Mouse (Mus musculus) spleen, postnatal 4 days (tissue): ENCODE measurements at regions not wholly inside any gene's neighbourhood (a gene's known extent, or its start where the extent isn't known, plus 50 kb on each side); places are given as distances from the start of the nearest gene placed in this dataset.

ENCODE experiments used
- DNase-seq, 2 experiments: peaks; one replicate each; pipeline ENCODE4 v3.0.0; 2022; ENCODE audit warnings: low spot score in 2 of 2

DNA sequence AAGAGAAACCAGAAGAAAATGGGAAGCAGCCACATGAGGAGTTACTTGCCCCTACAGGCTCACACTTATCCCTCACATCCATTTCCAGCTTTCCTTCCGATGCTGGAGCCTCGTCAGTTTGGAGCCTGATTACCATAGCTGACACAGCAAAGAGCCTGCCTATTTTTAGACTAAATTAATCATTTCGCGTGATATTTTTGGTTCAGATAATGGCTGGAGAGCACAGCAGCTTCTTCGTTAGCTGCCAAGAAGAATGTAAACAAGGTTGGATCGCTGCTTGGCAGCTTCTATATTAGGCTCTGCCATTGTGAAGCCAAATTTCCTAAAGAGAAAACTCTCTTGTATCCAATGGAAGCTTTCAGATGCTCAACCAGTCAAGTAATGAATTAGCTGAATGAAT, 676.9 kb upstream of the A1bg start:
- DNase-seq = no peak

DNA sequence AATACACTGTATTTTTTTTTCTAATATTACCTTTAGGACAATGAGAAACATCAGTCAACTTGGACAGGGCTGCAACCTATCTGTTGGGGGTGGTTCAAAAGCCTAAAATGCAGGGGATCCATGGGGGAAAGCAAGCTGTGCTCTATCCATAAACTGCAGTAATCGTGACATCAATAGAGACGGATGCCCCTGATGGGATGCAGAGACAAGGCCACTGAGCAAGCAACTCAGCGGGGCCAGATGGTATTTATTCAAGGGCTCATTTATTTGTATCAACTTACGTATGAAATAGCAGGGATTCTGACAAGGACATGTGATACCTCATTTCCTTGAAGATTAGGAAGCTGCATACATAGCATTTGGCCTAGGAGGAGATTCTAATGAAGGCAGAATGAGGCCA, 673.5 kb upstream of the A1bg start:
- no peak for DNase-seq

DNA sequence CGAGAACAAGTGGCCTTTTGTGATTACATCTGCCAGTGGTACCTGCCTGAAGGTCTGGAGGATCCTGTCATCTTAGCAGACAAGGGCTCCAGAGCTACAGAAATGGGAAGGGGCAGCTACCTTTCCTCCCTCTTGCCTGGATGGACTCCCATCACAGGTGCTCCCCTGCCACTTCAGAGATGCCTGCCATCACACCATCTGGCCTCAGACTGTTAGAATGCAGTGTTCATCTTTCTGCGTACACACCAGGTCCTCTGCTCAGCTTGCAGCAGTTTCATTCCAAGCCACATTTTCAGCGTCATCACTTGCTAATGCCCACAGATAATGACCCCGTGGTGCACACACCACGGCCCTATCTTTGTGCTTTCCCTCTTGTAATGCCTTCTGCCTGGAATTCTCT, 666.1 kb upstream of the A1bg start:
- DNase-seq = peak in 1 of 2 experiments; percentile 29

DNA sequence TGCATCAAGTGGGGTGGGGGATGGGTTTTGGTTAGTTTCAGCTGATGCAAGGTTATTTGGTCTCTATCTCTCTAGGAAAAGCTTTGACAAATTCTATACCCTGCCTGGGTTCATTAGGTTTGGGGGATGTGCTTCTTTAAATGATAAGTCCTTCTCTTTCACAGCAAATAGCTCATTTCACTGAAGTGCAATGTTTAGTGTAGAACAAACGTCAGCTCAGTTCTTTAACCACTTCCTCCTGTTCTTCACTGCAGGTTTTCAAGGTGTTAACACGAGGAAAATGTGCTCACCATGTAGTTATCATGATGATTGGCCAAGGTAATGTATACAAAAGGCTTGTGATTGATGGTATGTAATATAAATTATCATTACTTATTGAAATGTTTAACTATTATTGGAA, 659.5 kb upstream of the A1bg start:
- no peak for DNase-seq

DNA sequence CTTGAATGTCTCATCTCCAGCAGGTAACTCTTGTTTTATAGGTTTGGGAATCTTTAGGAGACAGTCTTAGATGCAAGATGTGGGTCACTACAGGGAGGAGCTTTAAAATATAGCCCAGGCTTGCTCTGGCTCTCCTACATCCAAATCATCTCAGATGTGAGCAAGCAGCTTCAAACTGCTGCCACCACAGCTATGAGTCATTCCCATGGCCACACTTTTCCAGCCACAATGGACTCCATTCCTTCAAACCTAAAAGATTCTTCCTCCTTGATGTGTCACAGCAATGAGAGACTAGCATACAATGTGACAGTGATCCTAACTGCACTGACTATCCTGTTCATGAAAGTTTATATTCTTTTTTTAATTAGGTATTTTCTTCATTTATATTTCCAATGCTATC, 640.5 kb upstream of the A1bg start:
- no peak for DNase-seq

DNA sequence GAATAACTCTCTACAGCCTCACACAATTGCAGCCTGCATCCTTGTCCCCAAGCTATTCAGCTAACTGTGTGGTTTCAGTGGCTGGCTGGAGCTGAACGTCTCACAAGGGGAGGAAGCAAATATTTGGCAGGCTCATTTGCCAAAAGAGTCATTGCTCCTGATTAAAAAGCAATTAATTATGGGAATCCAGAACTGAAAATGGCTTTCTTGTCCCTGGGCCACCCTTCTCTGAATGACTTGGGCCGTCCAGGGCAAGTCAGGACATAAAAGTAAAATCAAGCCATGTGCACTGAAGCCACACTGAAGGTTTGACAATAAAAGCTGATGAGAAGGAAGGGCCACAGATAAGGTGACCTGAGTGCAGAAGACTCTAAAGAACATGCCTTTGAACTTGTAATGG, 639.4 kb upstream of the A1bg start:
- DNase-seq = no peak

DNA sequence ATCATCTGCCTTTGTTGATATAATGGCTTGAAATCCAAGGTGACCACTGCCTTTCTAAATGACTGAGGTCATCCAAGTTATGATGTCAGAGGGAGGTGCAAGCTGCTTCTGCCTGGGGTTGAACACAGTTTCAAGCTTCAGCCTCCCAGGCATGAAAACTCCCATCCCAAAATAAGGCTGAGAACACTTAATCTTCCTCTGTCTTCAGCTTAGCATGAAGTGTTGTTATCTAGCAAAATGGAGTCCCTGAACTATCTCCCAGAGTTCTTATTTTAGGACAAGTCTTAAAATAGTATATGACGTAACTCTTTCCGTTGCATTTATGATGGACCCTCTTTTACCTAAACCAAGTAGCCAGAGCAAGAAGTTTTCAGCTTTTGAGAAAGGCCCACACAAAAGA, 631.1 kb upstream of the A1bg start:
- DNase-seq = no peak

DNA sequence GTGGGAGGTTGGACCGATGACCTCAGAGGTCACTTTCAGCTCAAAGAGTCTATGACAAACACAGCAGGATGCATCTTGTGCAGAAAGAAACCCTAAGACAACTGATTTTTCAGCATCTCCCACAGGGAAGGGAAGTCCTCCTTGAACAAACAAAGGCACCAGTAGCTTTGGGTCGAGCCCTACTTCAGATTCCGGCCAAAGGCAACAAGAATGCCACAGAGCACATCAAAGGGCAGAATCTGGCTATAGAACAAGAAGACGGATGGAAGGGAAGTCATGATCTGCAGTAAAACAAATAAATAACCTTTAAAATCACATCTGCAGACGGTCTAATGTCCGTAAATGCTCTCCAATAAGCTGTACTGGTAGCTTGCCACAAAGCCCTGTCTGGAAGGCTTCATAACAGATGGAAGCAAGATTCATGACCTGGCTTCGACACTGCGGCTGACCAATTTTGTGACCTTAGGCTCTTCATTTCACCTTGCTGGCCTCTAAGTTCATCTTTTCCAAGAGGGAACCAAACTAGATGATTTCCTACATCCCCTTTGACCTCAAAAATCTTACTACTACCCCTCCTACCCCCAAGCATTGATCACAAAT, 630.4 kb upstream of the A1bg start:
- DNase-seq = no peak

DNA sequence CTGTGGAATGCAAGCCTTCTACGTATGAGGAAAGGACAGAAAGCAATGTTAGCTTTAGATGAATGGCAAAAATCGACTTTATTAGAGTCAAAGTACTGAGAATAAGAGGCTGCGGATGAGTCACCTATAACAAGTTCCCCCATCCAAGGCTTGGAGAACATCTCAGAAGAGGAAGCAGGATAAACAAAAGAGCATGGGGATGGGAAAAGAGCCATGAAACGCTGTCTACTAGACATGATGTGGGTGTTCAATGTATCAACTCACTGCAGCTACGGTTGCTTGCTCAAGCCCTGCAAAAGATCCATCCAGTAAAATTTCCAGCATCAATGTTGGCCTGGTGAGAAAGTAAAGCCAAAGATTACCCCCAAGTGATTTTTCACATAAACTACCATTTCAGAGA, 628.4 kb upstream of the A1bg start:
- no peak for DNase-seq

DNA sequence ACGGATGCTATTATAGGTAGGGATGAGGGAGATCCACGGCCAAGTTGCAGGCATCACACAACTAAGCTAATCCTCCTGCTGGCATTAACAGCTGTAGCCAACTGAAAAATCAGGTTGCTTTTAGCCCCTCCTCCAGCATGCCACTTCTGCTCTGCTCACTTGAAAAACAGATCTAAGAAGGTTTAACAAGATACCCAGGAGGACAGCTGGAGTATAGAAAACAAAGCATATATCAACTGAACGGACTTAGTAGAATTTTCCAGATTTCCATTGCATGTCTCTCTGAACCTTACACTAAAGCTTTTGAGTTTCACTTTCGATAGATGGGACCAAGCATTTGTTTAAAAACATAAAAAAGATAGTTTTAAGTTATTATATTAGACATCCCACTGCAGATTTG, 625.6 kb upstream of the A1bg start:
- DNase-seq = no peak

DNA sequence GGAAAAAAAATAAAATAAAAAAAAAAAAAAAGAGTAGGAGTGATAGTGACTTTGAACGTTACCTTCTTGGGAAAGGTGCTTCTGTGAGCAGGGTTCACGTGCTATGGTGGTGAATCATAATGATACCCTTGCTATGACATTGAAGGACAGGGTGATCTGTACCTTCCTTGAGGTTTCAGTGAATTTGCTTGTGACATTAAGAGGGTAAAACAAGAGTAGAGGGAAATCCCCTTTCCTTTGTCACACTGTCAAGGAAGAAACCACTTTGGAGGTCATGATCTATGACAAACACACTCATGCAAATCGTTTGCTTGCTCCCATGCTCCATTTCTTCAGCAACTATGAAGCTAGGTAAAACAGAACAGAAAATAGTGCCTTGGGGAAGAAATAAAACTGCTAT, 623.8 kb upstream of the A1bg start:
- DNase-seq = no peak

DNA sequence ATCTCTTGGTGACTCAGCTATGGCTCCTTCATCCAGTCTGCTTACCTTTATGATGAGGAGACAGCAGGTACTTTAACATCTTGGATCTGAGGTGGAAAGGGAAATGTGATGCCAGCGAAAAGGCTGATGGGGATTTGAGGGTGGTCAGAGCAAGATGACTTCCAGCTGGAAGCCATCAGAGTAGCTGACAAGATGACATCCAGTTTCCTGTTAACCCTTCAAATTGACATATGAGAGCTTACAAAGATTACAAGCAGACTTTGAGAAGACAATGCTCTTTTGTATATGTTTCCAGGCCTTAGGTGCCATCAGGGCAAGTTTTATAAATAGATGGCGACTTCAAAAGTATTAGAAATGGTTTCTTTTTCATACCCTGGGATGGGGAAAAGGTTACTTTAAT, 621.3 kb upstream of the A1bg start:
- no peak for DNase-seq

DNA sequence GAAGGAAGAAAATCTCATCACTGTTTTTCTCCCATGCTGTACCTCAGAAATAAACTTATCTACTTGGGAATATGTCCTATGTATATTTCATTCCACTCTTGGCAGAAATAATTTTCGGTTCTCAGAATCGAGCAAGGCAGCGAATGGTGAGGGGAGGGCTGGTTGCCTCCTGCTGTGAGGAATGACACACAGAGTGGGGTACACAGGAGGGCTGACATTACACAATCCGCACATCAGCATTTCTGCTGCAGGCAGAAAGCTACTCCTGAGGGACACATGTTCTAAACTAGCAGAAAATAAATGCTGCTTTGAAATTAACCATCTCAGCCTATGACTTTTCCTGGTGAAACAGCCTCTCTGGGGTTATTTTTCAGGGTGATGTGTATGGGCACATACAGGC, 618.8 kb upstream of the A1bg start:
- no peak for DNase-seq

DNA sequence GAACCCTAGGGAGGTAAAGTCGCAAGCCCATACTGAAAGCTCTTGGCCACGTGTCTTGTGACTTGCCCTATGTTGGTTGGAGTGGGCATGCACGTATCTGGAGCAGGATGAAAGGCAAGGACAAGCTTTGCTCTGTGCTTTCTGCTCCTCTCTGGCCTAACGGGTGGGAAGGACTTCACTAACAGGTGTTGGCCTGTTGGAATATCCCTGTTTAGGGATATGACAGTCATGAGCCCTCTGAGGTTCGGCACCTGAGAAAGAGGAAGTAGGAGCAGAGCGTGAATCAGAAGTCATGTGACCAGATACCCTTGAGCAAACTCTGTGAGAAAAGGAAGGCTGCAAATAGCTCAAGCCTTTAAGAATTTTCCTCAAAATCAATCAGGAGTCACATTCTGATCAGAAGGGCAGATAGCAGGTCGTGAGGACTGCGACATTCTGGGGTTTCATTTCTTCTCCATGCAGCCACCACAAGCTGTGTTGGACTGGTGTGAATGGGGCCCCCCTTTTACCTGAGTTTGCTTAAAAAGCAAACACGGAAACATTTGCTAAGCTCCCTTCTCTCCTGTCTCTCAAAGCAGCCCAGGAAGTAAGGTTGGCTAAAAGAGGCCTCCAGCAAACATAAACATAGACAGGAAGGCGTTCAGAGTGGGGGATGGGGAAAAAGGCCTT, 618.1 kb upstream of the A1bg start:
- DNase-seq = peak in 1 of 2 experiments; percentile 61

DNA sequence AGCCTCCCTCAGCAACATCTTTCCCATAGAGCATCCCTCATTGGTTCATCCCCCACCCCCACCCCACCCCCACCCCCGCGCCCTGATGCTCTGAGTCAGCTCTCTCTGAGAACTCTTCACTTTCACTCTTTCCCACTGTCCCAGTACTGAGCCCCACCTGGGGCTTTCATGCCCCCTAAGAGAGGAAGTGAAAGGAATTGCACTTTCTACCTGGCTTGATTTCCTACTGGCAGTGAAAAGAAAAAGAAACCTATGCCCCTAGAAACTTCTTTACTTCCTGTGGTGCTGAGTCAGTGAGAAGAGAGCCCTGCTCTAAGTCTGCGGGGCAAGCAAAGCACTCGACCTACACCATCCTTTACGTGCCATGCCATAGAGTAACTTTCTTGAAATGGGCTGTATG, 616.1 kb upstream of the A1bg start:
- no peak for DNase-seq

DNA sequence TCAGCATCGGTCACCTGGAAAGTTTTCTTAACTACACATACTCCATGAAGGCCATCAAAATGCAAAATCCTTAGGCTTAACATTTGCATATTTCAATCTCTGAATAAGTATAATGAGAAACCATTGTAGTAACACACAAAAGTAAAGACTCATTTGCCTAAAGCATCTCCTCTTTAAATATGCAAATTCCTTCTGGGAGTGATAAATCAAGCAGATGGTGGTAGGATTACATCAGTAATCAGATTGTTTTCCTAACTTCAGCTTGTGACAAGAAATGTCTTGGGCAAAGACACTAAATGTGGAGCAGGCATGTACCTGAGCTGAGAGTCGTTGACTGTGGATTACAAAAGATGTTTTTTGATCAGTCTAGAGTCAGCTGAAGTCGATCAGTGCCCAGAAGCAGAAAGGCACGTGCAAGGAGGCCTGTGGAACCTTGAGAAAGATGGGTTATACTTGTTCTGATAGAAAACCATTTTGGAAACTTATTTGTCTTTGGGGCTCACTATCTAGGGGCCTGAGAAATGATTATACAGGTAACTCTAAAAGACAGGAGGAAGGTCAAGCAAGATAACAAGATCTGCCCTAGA, 615.5 kb upstream of the A1bg start:
- no peak for DNase-seq

DNA sequence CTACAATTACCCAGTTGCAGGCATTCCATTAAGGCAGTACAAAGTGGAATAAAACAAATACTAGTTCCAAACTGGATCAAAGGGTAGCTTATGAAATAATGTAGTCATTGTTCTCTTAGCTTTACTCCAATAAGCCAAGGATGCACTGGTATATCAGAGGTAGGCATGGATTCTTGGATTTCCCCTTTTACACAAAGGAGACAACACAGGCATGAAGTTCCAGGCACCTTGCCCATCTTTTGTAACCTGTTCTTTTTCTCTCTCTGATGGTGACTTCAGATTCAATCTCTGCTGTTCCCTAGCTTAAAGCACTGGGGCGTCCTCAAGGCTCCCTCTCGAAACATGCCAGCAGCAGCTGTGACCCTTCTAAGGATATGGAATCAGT, 613.5 kb upstream of the A1bg start:
- DNase-seq = no peak

DNA sequence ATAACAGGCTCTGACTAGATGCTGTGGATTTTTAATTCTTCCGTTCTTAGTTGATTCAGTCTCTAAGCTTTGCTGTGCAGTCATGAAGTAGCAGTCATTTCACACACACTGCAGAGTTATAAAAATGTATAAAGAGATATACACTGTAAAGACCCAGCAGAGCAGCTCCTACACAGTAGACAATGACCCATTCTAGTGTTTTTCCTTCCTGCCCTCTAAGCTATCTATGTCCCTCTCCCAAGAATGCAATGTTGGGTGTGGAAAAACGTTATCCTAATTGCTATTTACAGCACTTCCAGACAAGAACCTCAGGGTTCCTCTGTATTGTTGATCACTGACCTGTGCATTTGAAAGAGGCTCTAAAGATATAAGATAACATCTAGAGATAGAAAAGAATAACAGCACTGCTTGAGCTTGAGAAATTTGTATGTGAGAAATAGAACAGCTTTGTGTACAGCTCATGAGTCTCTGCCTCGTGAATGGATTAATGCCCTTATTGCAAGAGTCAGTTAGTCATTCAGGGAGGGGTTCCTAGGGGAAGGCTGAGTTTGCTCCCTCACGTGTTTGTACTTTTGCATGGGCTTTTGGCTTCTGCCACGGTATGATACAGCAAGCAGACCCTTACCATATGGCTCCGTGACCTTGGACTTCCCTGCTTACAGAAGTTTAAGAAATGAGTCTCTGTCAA, 613.0 kb upstream of the A1bg start:
- no peak for DNase-seq

DNA sequence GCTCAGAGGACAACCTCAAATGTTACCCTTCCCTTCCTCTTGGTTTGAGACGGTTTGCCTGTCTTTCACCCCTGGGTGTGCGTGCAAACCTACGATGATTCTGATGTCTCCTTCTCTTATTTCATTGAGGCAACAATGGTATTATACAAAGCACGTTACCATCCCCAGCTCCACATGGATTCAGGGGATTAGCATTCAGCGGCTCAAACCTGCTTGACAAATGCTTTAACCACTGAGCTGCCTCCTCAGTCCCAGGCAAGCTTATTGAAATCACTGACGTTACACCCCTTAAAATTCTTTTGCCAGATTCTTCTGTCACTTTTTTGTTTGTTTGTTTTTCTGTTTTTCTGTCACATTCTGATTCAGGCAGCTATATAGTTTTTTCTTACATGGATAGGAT, 612.4 kb upstream of the A1bg start:
- DNase-seq = no peak

DNA sequence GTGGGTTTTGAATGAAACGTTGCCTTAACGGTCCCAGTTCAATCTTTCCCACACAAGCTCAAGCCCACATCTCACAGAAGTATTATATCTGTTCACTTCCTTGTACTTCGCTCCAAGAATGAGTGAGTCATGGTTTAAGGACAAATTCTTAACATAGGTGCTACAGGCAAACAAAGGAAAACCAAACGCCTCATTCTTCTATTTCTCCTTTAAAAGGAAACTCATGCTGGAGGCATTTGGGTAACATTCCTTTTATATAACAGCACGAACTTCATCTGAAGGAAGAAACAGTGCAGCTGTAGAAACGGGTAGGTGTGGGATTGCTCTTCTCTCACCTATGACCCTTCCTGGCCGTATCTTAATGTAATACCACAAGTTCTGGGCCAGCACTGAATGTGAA, 610.0 kb upstream of the A1bg start:
- no peak for DNase-seq

DNA sequence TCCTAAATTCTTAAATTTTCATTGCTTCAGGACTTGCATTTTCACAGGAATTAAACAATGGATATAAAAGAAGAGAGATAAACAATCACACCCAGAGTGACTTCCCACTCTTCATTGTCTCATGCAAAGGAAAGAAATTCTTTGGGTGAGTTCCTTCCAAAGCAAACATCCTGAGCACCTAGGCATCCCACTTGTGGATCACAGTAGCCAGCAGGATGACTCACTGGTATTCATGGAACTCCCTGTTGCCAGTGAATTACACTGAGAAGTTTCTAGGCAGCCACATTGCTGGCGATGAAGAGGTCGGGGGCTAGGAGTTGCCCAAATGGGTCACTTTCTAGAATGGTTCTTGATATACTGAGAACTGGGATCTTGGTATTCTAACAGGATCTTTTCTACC, 609.2 kb upstream of the A1bg start:
- DNase-seq = no peak

DNA sequence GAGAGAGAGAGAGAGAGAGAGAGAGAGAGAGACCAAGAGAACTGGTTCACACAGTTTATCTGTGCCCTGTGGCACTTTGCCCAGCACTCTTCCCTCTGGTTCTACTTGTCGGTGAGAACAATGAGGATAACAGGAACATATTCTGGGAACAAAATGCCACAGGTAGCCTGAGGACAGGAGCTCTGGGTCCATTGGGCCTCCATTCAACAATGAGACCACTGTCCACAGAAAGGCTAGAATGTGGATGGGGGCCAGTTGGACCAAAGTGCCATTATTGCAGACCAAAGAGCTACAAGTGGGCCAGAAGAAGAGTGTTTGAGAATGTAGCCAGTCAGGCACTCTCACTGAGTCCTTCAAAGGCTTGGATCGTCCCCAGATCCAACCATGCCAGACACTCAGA, 600.2 kb upstream of the A1bg start:
- DNase-seq = no peak

DNA sequence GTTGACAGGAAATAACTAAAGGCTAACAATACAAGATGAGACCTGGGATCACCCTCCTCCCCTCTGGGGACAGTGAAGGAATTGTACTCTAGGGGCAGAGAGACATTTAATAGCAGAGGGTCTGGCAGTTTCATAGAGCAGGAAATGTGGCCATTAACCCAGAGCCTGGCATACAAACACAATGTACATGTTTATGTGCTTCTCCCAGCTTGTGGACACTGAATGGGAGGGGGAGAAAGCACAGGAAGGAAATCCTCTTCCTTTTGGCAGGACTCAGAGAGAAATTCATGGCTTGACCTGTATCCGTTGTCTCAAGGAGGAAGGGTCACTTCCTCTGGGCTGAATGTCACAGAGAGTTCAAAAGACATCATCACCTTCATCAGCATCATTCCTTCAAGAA, 594.5 kb upstream of the A1bg start:
- no peak for DNase-seq
